Mouse (Mus musculus) left cerebral cortex, adult 6 months (tissue): Measurements from ENCODE around the gene Olfr910. TPM values are rescaled to one million over a fixed set of nuclear protein-coding genes. Genes with fewer than 3 reads are reported as not detected.

Source experiments
- long read RNA-seq, 2 experiments: library from polyadenylated mRNA; unstranded; transcript quantifications; one replicate each; pipeline ENCODE4 v2.0.0; 2019 to 2020
- polyA plus RNA-seq: library from polyadenylated mRNA; unstranded; fragments of <200 nt; fragmentation: Nextera tagmentation; gene quantifications from 2 replicates; pipeline ENCODE4 v1.2.3, GENCODE M21; 2021

Gene Olfr910
- polyA plus RNA-seq, result not detected in 2 replicates
- long read RNA-seq, experiment 1, result 0 reads
- long read RNA-seq, experiment 2, result 0 reads

DNA sequence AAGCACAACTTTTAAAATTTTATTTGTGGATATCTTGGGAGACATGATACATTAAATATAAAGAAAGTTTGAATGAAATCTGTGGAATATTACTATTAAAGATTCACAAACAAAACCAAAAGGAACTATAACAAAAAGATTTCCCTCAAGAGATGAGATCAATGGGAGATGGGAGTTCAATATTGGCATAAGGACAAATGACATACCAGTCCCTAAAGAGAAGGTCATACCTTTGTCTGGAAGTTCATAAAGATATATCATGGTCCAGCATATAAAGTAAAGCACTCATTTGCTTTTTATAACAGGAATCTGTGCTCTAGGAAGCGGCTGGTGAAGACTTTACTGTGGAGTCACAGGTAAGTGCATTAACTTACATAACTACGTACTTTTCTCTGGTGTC lies at the start of gene Olfr910:
Olfr910 (plus strand) TSS at position 301 of the 400 bp plus-strand sequence.

DNA sequence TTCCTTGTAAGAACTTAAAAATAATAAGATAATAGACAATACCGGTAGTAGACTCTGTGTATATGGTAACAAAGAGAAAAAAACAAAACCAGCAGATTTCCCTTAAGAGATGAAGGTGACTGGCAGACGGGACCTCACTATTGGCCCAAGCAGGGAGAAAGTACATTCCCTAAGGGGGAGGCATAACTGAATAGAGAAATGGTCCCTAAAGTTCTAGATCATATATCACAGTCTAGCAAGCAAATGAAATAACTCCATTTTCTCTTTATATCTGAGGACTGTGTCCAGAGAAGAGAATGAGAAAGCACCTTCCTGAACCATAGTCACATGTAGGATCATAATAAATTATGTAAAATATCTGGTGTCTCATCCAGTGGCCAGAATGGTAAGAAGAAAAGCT lies 42.1 kb upstream of the Olfr910 start, which contains the start of gene Olfr907:
Olfr907 (plus strand) TSS at position 301 of the 400 bp plus-strand sequence.

DNA sequence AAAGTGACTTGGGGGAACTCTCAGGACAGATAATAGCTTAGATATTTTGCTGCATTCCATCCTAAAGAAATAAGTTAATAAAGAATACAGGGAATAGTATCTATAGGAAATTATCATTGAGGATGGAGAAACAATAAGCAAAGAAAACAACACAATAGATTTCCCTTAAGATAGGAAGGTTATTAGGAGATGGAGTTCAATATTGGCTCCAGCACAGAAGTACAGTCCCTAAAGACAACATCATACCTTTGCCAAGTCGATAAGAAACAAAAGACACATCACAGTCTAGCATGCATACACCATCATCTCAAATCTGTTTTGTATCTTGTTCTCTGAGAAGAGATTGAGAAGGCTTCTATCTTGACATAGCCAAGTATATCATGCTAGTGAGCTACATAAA lies 16.4 kb upstream of the Olfr910 start, which contains the start of gene Olfr911-ps1:
Olfr911-ps1 (plus strand) TSS at position 301 of the 400 bp plus-strand sequence.

DNA sequence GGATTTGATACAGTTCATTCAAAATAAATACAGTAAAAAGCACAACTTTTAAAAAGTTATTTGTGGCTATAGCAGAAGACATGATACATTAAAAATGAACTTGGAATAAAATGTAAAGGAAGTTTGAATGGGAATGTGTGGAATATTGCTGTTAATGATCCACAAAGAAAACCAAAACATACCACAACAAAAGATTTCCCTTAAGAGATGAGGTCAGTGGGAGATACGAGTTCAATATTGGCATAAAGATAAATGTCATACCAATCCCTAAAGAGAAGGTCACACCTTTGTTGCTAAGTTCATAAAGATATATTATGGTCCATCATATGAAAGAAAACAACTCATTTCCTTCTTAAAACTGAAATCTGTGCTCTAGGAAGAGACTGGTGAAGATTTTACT lies 42.2 kb downstream of the Olfr910 start, which contains the start of gene Olfr912:
Olfr912 (plus strand) TSS at position 301 of the 400 bp plus-strand sequence.

Other genes with a start within 250 kb of the Olfr910 start
- gene Olfr896-ps1, start 246.7 kb upstream of the Olfr910 start, polyA plus RNA-seq, result not detected in 2 replicates
- not detected in 2 replicates for gene Olfr25, start 208.8 kb upstream of the Olfr910 start, polyA plus RNA-seq
- gene Olfr898, start 189.4 kb upstream of the Olfr910 start, polyA plus RNA-seq, result not detected in 2 replicates
- gene Olfr250, start 171.0 kb upstream of the Olfr910 start, polyA plus RNA-seq, result not detected in 2 replicates
- not detected in 2 replicates for gene Olfr251, start 160.8 kb upstream of the Olfr910 start, polyA plus RNA-seq
- not detected in 2 replicates for gene Olfr147, start 136.2 kb upstream of the Olfr910 start, polyA plus RNA-seq
- gene Olfr901, start 108.4 kb upstream of the Olfr910 start, polyA plus RNA-seq, result not detected in 2 replicates
- gene Olfr902, start 90.2 kb upstream of the Olfr910 start, polyA plus RNA-seq, result not detected in 2 replicates
- gene Olfr904, start 74.7 kb upstream of the Olfr910 start, polyA plus RNA-seq, result not detected in 2 replicates
- not detected in 2 replicates for gene Olfr905, start 66.7 kb upstream of the Olfr910 start, polyA plus RNA-seq
- gene Olfr906, start 50.8 kb upstream of the Olfr910 start, polyA plus RNA-seq, result not detected in 2 replicates
- not detected in 2 replicates for gene Olfr907, start 42.0 kb upstream of the Olfr910 start, polyA plus RNA-seq
- not detected in 2 replicates for gene Olfr911-ps1, start 16.3 kb upstream of the Olfr910 start, polyA plus RNA-seq
- gene Olfr912, start 42.3 kb downstream of the Olfr910 start, polyA plus RNA-seq, result not detected in 2 replicates
- not detected in 2 replicates for gene Olfr913, start 54.9 kb downstream of the Olfr910 start, polyA plus RNA-seq
- gene Olfr914, start 67.3 kb downstream of the Olfr910 start, polyA plus RNA-seq, result not detected in 2 replicates
- not detected in 2 replicates for gene Olfr916, start 122.0 kb downstream of the Olfr910 start, polyA plus RNA-seq
- not detected in 2 replicates for gene Olfr917, start 128.0 kb downstream of the Olfr910 start, polyA plus RNA-seq
- gene Olfr918, start 136.8 kb downstream of the Olfr910 start, polyA plus RNA-seq, result not detected in 2 replicates
- not detected in 2 replicates for gene Olfr919, start 165.8 kb downstream of the Olfr910 start, polyA plus RNA-seq
- gene Vwa5a, start 180.4 kb downstream of the Olfr910 start, polyA plus RNA-seq, result 4.6 and 5.1 TPM in 2 replicates
- gene Olfr920, start 214.4 kb downstream of the Olfr910 start, polyA plus RNA-seq, result not detected in 2 replicates
- gene Olfr921, start 235.2 kb downstream of the Olfr910 start, polyA plus RNA-seq, result not detected in 2 replicates